Mouse (Mus musculus) small intestine, adult 2 months (tissue): ENCODE measurements around the gene Pacrg. TPM values are rescaled to one million over a fixed set of nuclear protein-coding genes. Genes with fewer than 3 reads are reported as not detected.

ENCODE experiments used
- H3K27ac ChIP-seq: fragments of 200-500 bp; 2 replicates; pipeline ENCODE4 v1.5.1; 2012; ENCODE audit warnings: low read depth, low read length, control low read depth, inconsistent platforms; ENCODE audit not compliant: insufficient read depth
- H3K27me3 ChIP-seq: fragments of 200-500 bp; 2 replicates; pipeline ENCODE4 v1.6.1; 2012; ENCODE audit warnings: mild to moderate bottlenecking, moderate library complexity, low read length, inconsistent platforms; ENCODE audit not compliant: control insufficient read depth, insufficient read depth
- H3K36me3 ChIP-seq: fragments of 200-500 bp; 2 replicates; pipeline ENCODE4 v1.6.1; 2012; ENCODE audit warnings: mild to moderate bottlenecking, low read length, control low read depth, inconsistent platforms; ENCODE audit not compliant: control insufficient read depth, insufficient read depth
- H3K4me1 ChIP-seq: fragments of 200-500 bp; 2 replicates; pipeline ENCODE4 v1.6.1; 2012; ENCODE audit warnings: low read length, inconsistent platforms, mixed read lengths; ENCODE audit not compliant: control insufficient read depth, insufficient read depth, insufficient read length
- H3K4me3 ChIP-seq: fragments of 200-500 bp; 2 replicates; pipeline ENCODE4 v1.5.1; 2012; ENCODE audit warnings: low read depth, mild to moderate bottlenecking, control low read depth, inconsistent platforms, low read length, moderate library complexity
- CTCF ChIP-seq: fragments of 200-500 bp; IDR thresholded peaks from 2 replicates; pipeline ENCODE4 v1.5.1; 2012; ENCODE audit warnings: low read depth, mild to moderate bottlenecking, control low read depth, inconsistent platforms, low read length, moderate library complexity, mixed read lengths; ENCODE audit not compliant: insufficient replicate concordance, insufficient read length; ENCODE audit errors: extremely low read depth
- POLR2A ChIP-seq: fragments of 200-500 bp; IDR thresholded peaks from 2 replicates; pipeline ENCODE4 v1.6.1; 2012; ENCODE audit warnings: low read depth, mild to moderate bottlenecking, control low read depth, inconsistent platforms, low read length, moderate library complexity
- WGBS: fragments of 180-500 bp; shearing (Covaris S2); methylation state at CpG from one replicate; pipeline ENCODE4 v1.1.7; 2018; 5-methylcytosine and 5-hydroxymethylcytosine counted together
- polyA plus RNA-seq: library from polyadenylated mRNA; depleted of rRNA; stranded (reverse); fragments of >200 nt; gene quantifications from 2 replicates; pipeline ENCODE4 v1.2.3, GENCODE M21; 2012

The Pacrg gene
- polyA plus RNA-seq, 1 experiment: not detected

DNA sequence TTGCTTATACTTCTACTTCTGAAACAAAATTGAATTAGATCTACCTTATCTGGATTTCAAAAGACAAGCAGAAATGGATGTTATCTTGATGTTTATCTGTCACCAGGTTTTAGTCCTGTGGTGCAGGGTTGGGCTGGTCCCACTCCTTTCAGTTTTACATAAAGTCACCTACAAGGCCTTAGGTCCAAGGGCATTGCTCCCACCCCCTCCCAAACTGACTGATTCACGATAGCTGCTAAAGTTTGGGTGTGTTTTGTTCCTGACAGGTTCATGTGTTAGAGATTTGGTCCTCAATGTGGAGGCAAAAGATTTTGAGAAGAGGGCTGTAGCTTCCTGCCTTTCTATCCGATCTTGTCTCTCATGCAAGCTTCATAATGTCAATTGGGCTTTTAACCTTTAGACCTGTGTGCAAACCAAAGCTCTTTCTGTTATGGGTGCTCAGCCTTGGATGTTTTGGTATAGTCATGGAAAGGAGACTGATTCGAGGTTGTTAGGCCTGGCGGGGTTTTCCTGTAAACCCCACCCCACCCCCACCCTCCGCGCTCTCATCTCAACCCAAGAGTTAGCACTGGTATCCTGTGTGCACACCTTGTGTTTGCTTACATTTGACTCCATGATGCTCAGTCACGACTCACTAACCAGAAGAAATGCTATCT, 407.5 kb downstream of the Pacrg start:
- H3K4me3 ChIP-seq: no peak overlapping the region
- 84% methylated on average over 7 of the region's 7 CpGs for WGBS

DNA sequence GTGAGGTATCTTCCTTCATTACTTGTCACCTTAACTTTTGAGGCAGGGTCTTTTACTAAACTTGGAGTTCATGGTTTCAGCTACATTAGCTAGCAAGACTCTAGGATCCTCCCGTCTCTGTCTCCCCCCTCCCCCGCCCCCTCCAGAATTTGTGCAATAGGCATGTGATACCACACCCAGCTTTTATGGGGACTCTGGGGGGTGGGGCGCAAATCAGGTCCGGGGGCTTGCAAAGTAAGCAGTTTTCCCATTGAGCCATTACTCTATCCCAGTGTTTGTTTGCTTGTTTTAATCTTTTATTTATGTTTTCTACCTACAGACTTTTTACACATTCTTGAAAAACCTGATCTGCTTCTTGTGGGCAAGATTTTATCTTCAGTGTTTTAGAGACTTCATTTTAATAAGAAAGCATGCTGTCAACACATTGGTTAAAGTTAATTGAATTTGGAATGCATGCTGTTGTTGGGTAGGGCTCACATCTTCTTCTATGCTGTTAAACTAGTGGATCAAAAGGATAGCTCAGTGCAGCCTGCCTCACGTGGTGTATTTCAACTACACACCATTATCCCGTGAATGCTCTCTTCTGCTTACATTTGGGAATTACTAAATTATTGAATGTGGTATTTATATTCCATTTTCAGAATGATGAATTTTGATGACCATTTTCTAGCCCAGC, 408.1 kb downstream of the Pacrg start:
- no peak for TF ChIP-seq CTCF
- TF ChIP-seq POLR2A: no peak
- H3K4me3 ChIP-seq: no peak overlapping the region
- WGBS: 54% methylated on average over 6 of the region's 6 CpGs
- no peaks in the 10 kb centered on the region for H3K27me3 ChIP-seq
- H3K36me3 ChIP-seq: no peaks in the 10 kb centered on the region
- no peaks in the 10 kb centered on the region for H3K4me1 ChIP-seq
- H3K27ac ChIP-seq: no peak overlapping the region

More for the DNA sequence above, 407.5 kb downstream of the Pacrg start:
- TF ChIP-seq CTCF (no peak), POLR2A (no peak)
- Histone ChIP-seq H3K27me3 (no peaks in the 10 kb centered on the region), H3K36me3 (no peaks in the 10 kb centered on the region), H3K4me1 (no peaks in the 10 kb centered on the region), H3K27ac (no peak overlapping the region)

DNA sequence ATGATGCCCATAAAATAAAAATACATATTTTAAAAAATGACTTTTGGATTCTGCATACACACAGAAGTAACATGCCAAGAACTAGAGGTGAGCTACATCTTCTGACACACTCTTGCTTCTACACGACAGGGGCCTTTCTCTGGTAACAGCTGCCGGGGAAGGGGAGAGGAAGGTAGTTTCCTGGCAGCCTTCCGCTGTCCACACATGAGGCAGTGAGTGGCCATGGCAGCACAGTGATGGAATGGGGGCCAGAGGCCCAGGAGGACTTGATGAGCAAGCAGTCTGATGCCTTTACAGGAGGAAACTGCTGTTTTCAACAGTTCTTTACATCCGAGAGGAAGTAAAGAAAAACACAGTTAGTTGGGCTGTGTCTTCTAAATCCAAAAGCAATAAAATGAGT, 409.3 kb downstream of the Pacrg start:
- no peaks in the 10 kb centered on the region for H3K4me1 ChIP-seq
- H3K27me3 ChIP-seq: no peaks in the 10 kb centered on the region
- TF ChIP-seq POLR2A (no peak), CTCF (no peak)
- WGBS: 77% methylated on average over 4 of the region's 4 CpGs
- no peak overlapping the region for H3K4me3 ChIP-seq
- H3K36me3 ChIP-seq: no peaks in the 10 kb centered on the region
- H3K27ac ChIP-seq: no peak overlapping the region

DNA sequence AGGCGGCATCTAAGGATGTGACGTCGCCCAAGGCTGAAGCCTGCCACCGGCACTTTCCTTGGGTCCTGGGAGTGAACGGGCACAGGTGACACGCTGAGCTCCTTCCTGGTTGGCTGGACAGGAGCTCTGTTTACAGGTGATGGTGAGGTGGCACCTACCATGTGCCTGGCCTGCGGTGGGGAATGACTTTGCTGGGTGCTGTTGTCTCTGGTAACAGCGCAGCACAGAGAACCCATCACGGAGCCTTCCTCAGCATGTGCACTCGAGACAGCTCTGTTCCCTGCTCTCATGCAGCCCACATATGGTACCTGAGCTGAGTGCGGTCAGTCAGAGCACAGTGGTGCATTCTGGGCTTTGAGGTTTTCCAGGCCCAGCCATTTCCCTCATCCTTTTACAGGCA, 410.7 kb downstream of the Pacrg start:
- Histone ChIP-seq H3K27me3 (no peaks in the 10 kb centered on the region), H3K4me1 (no peaks in the 10 kb centered on the region), H3K27ac (no peak overlapping the region), H3K4me3 (no peak overlapping the region), H3K36me3 (no peaks in the 10 kb centered on the region)
- no peak for TF ChIP-seq POLR2A
- no peak for TF ChIP-seq CTCF
- 87% methylated on average over 11 of the region's 11 CpGs for WGBS

DNA sequence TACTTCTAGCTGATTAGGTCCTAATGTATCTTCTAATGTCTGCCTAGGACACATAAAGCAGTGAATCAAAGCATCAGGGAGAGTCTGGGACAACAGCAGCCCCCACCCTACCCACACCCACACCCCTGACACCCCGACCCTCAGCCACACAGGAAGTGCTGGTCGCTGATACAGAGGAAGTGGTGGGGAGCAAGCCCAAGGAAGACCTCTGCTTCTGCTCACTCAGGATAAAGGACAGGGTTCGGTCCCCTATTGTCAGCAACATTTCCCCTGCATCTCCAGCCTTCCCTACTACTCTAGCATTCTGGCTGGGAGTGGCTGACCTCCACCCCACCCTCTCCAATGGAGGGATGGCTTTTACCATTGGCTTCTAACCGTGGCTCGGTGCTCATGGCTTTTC, 414.8 kb downstream of the Pacrg start:
- Histone ChIP-seq H3K27ac (no peak overlapping the region), H3K36me3 (no peaks in the 10 kb centered on the region), H3K4me3 (no peak overlapping the region), H3K27me3 (no peaks in the 10 kb centered on the region), H3K4me1 (no peaks in the 10 kb centered on the region)
- TF ChIP-seq CTCF (no peak), POLR2A (no peak)
- WGBS: 67% methylated on average over 5 of the region's 5 CpGs

DNA sequence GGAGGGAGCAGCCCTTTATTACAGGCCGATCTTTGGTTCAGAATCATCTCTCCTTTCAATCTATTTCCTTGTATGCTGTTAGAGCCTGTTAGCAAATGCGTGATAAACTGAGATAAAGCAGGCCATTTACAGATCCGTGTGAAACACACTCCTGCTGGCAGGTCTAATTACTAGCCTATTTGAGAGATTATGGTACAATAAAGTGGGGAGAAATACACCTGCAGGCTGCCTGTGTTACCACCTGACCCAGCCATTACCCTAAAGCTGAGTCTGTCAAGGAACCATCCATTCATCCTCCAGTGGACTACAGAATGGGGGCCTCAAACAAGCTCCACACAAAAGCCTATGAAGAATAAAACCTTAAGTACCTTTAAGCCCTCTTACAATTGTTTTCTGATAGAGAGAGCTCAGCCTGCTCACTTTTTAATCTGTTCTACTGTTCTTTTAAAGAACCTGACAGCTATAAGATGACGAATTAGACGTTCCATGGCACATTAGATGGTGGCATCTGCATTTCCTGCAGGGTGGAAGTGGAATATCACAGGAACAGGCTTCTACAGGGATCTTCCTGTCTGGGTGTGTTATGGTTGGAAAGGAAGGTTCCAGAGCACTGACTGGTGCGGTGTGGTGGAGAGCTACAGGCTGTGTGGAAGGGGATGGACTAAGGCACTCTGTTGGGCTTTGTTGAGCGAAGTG, 422.4 kb downstream of the Pacrg start:
- Histone ChIP-seq H3K27ac (no peak overlapping the region), H3K4me3 (no peak overlapping the region), H3K4me1 (no peaks in the 10 kb centered on the region), H3K27me3 (no peaks in the 10 kb centered on the region), H3K36me3 (no peaks in the 10 kb centered on the region)
- no peak for TF ChIP-seq CTCF
- no peak for TF ChIP-seq POLR2A
- WGBS: 50% methylated on average over 7 of the region's 7 CpGs

DNA sequence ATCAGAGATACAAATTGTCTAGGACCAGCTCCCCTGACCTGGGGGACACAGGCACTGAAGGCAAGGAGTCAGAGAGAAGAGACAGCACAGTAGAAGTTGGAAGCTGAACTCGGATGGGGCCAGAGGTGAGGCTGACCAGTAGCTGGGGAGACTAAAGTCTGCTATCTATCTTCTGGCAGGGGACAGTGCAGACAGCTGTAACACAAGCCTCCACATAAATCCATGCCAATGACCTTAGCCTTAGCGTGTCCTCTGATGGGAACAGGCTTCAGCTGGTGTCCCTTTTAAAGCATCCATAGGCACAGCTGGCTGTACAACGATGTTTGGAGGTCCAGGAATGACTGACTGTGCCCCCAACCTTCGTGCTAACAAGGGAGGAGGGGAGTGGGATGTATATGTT, 423.1 kb downstream of the Pacrg start:
- H3K4me1 ChIP-seq: no peaks in the 10 kb centered on the region
- H3K36me3 ChIP-seq: no peaks in the 10 kb centered on the region
- no peak overlapping the region for H3K4me3 ChIP-seq
- no peak overlapping the region for H3K27ac ChIP-seq
- no peak for TF ChIP-seq POLR2A
- no peak for TF ChIP-seq CTCF
- WGBS: 32% methylated on average over 4 of the region's 4 CpGs
- no peaks in the 10 kb centered on the region for H3K27me3 ChIP-seq
